ENCODE assay signal across 13 mouse cellular contexts in the genomic region with DNA sequence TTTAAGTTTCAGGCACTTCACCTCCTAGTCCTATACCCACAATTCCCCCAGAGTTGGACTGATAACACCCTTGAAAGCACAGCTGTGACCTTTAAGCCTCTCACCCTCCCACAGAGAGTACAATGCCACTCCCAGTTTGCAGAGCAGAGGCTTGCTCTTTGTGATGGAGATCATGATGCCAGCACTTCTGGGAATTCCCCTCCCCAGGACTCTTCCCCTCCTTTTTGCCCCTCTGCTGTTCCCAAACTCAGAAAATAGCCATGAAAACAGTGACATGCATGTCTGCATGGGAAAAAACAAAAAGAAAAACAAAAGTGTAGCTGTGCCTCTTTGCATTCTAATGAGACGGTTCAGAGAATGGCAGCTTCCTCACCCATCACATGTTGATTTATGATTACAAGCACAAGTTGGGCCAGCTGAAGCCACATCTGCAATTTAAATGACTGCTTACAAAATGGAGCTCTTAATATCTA.
DNase-seq lines count a peak whose midpoint lies in the region; ATAC-seq lines count a peak whose summit lies in the region.
"Had no signal": no experiment of that assay in that cellular context is flagged by ENCODE, and none has a peak within 500 bp of the region (broad histone marks: within the 10 kb centered on the region; RNA-seq: fewer than 3 reads in every experiment).

No protein-coding gene starts in this region.

- no peak overlapping the region for H3K9ac ChIP-seq in neural tube, embryonic 15.5 days (replicated peaks)
- H3K9ac ChIP-seq: liver, embryonic 15.5 days had no signal

- peak; percentile 53; the same call in 1 of the 2 replicates for ATAC-seq in neural tube, embryonic 15.5 days (ENCODE audit: low FRiP score)
- ATAC-seq: CD4-positive, CD25-positive, alpha-beta regulatory T cell, adult 4 months had no signal

- no peak overlapping the region for H3K4me2 ChIP-seq in neural tube, embryonic 15.5 days
- H3K4me2 ChIP-seq: liver, embryonic 15.5 days had no signal

- H3K4me3 ChIP-seq in limb, embryonic 10.5 days, result no peak overlapping the region
- no peak overlapping the region for H3K4me3 ChIP-seq in neural tube, embryonic 15.5 days (replicated peaks)
- H3K4me3 ChIP-seq: liver, embryonic 15.5 days had no signal

- H3K27ac ChIP-seq in limb, embryonic 10.5 days, result peak overlapping the region; percentile 19; the same call in 1 of the 2 replicates
- H3K27ac ChIP-seq in neural tube, embryonic 15.5 days (replicated peaks), result 0 out of 2 replicates have a peak overlapping the region, but pooled peaks have one; percentile 45
- H3K27ac ChIP-seq: liver, embryonic 15.5 days had no signal

- 32% methylated on average over 1 of the region's 1 CpGs for WGBS in limb, embryonic 10.5 days
- 7% methylated on average over 1 of the region's 1 CpGs for WGBS in neural tube, embryonic 15.5 days

- H3K27me3 ChIP-seq in limb, embryonic 10.5 days (ENCODE audit: low read depth, poor library complexity, severe bottlenecking), result no peaks in the 10 kb centered on the region
- no peaks in the 10 kb centered on the region for H3K27me3 ChIP-seq in neural tube, embryonic 15.5 days (replicated peaks)
- H3K27me3 ChIP-seq: liver, embryonic 15.5 days had no signal

- no peaks in the 10 kb centered on the region for H3K36me3 ChIP-seq in limb, embryonic 10.5 days
- H3K36me3 ChIP-seq in neural tube, embryonic 15.5 days, result no peaks in the 10 kb centered on the region
- H3K36me3 ChIP-seq: liver, embryonic 15.5 days had no signal

- peak; percentile 7 for DNase-seq in layer of hippocampus, adult 9-10 months (ENCODE audit: low spot score)
- no peak for DNase-seq in layer of hippocampus, adult 8-10 months (ENCODE audit: low spot score in 2 of 2)
- DNase-seq in embryo, embryonic 11.5 days (ENCODE audit: low read depth, low spot score), result peak; percentile 23
- no peak for DNase-seq in limb, embryonic 10.5 days (ENCODE audit: low spot score)
- no peak for DNase-seq in thymus, postnatal 14 days
- no peak for DNase-seq in lung, adult 18-20 months
- DNase-seq in frontal cortex, postnatal 14 days (ENCODE audit: low spot score in 2 of 2), result no peak
- DNase-seq: cerebellum, postnatal 25 days; heart, adult 18-20 months; thymus, postnatal 36 days had no signal

- H3K9me3 ChIP-seq in limb, embryonic 10.5 days (replicated peaks), result no peaks in the 10 kb centered on the region
- H3K9me3 ChIP-seq in neural tube, embryonic 15.5 days (replicated peaks), result no peaks in the 10 kb centered on the region
- H3K9me3 ChIP-seq: liver, embryonic 15.5 days had no signal

- H3K4me1 ChIP-seq in limb, embryonic 10.5 days, result peaks cover 4% of the 10 kb centered on the region
- peaks cover 5% of the 10 kb centered on the region; the same call in 1 of the 2 replicates for H3K4me1 ChIP-seq in neural tube, embryonic 15.5 days
- H3K4me1 ChIP-seq: liver, embryonic 15.5 days had no signal

Comparison
In these comparisons a context has a peak if more than half of its experiments do, and no peak if none do; other contexts are left out.
1. DNase-seq: peak in layer of hippocampus, adult 9-10 months (single experiment) and embryo, embryonic 11.5 days (single experiment); none in layer of hippocampus, adult 8-10 months (0 of 2), limb, embryonic 10.5 days (single experiment), thymus, postnatal 14 days (single experiment), lung, adult 18-20 months (0 of 2) and frontal cortex, postnatal 14 days (0 of 2).